Mouse (Mus musculus) kidney, embryonic 16.5 days (tissue): Measurements from ENCODE around the gene Irf2. TPM values are rescaled to one million over a fixed set of nuclear protein-coding genes. Genes with fewer than 3 reads are reported as not detected.

Experiments
- ATAC-seq: fragments of 200-750 bp; cut with Nextera tagmentation; 2 replicates; pipeline ENCODE4 v1.8.0; 2017; ENCODE audit warnings: moderate TSS enrichment; ENCODE audit not compliant: low FRiP score, low TSS enrichment
- H3K27ac ChIP-seq: fragments of 300-500 bp; sonication (generic); 2 replicates; pipeline ENCODE4 v1.5.1; 2014; ENCODE audit warnings: low read length
- H3K27me3 ChIP-seq: fragments of 300-500 bp; sonication (generic); 2 replicates; pipeline ENCODE4 v1.6.1; 2014; ENCODE audit warnings: low read length, control low read depth, mixed read lengths; ENCODE audit not compliant: insufficient read depth
- H3K36me3 ChIP-seq: fragments of 300-500 bp; sonication (generic); 2 replicates; pipeline ENCODE4 v1.6.1; 2014; ENCODE audit warnings: low read length, control low read depth, mixed read lengths; ENCODE audit not compliant: insufficient read depth
- H3K4me1 ChIP-seq: fragments of 300-500 bp; sonication (generic); 2 replicates; pipeline ENCODE4 v1.6.1; 2014; ENCODE audit warnings: low read length, control low read depth, mixed read lengths; ENCODE audit not compliant: insufficient read depth
- H3K4me2 ChIP-seq: fragments of 300-500 bp; sonication (generic); replicated peaks from 2 replicates; pipeline ENCODE4 v1.6.1; 2014; ENCODE audit warnings: low read depth, low read length
- H3K4me3 ChIP-seq: fragments of 300-500 bp; sonication (generic); 2 replicates; pipeline ENCODE4 v1.5.1; 2014; ENCODE audit warnings: mild to moderate bottlenecking, low read length
- H3K9ac ChIP-seq: fragments of 300-500 bp; sonication (generic); replicated peaks from 2 replicates; pipeline ENCODE4 v1.6.1; 2014; ENCODE audit warnings: low read length
- H3K9me3 ChIP-seq: fragments of 300-500 bp; sonication (generic); 2 replicates; pipeline ENCODE4 v1.6.1; 2016; ENCODE audit warnings: low read length, control low read depth
- WGBS: fragments of 180-500 bp; shearing (Covaris S2); extraction: QIAGEN DNeasy Blood & Tissue Kit; methylation state at CpG from one replicate; pipeline ENCODE4 v1.1.7; 2014; 5-methylcytosine and 5-hydroxymethylcytosine counted together
- polyA plus RNA-seq: library from polyadenylated mRNA; unstranded; fragments of >200 nt; fragmentation: Nextera tagmentation; extraction: Ambion mirVana; gene quantifications from 2 replicates; pipeline ENCODE4 v1.2.1, GENCODE M21; 2015

Irf2 gene
- polyA plus RNA-seq, 1 experiment from 2014 or later = 19.2 TPM

- ATAC-seq = no peak
- no peaks in the 10 kb centered on the region for H3K9me3 ChIP-seq
- H3K27ac ChIP-seq = no peak overlapping the region
- H3K9ac ChIP-seq = no peak overlapping the region
- H3K27me3 ChIP-seq = no peaks in the 10 kb centered on the region
- 0 out of 2 replicates have a peak, but pooled peaks cover under 1% of the 10 kb centered on the region for H3K4me1 ChIP-seq
- H3K4me3 ChIP-seq = no peak overlapping the region
- no peak overlapping the region for H3K4me2 ChIP-seq
- peaks cover 4% of the 10 kb centered on the region; the same call in 1 of the 2 replicates for H3K36me3 ChIP-seq
- WGBS = 76% methylated on average over 6 of the region's 6 CpGs
Observed at GRCm38 (mm10) chr8:46761454-46761853, 21.9 kb downstream of the Irf2 start.

GRCm38 (mm10) chr8:46769408-46770180 is 30.1 kb downstream of the Irf2 start:
- peaks cover 7% of the 10 kb centered on the region; the same call in 1 of the 2 replicates for H3K4me1 ChIP-seq
- H3K27me3 ChIP-seq = no peaks in the 10 kb centered on the region
- no peak overlapping the region for H3K4me2 ChIP-seq
- WGBS = 79% methylated on average over 11 of the region's 11 CpGs
- 0 out of 2 replicates have a peak overlapping the region, but pooled peaks have one; percentile 3 for H3K27ac ChIP-seq
- ATAC-seq = no peak
- H3K9ac ChIP-seq = no peak overlapping the region
- no peak overlapping the region for H3K4me3 ChIP-seq
- H3K9me3 ChIP-seq = no peaks in the 10 kb centered on the region
- 0 out of 2 replicates have a peak, but pooled peaks cover 3% of the 10 kb centered on the region for H3K36me3 ChIP-seq

- no peak overlapping the region for H3K9ac ChIP-seq
- no peak overlapping the region for H3K4me3 ChIP-seq
- no peaks in the 10 kb centered on the region for H3K27me3 ChIP-seq
- H3K27ac ChIP-seq = no peak overlapping the region
- no peak for ATAC-seq
- no peaks in the 10 kb centered on the region for H3K9me3 ChIP-seq
- H3K4me2 ChIP-seq = no peak overlapping the region
- 0 out of 2 replicates have a peak, but pooled peaks cover 3% of the 10 kb centered on the region for H3K36me3 ChIP-seq
- WGBS = 87% methylated on average over 7 of the region's 7 CpGs
- peaks cover 7% of the 10 kb centered on the region; the same call in 1 of the 2 replicates for H3K4me1 ChIP-seq
Observed at GRCm38 (mm10) chr8:46770905-46771516, 31.5 kb downstream of the Irf2 start.

- H3K27ac ChIP-seq = no peak overlapping the region
- no peak overlapping the region for H3K9ac ChIP-seq
- H3K4me1 ChIP-seq = peaks cover 7% of the 10 kb centered on the region; the same call in 1 of the 2 replicates
- WGBS = 84% methylated on average over 6 of the region's 6 CpGs
- no peak overlapping the region for H3K4me2 ChIP-seq
- no peaks in the 10 kb centered on the region for H3K27me3 ChIP-seq
- 0 out of 2 replicates have a peak, but pooled peaks cover 3% of the 10 kb centered on the region for H3K36me3 ChIP-seq
- no peaks in the 10 kb centered on the region for H3K9me3 ChIP-seq
- no peak overlapping the region for H3K4me3 ChIP-seq
- no peak for ATAC-seq
Observed at GRCm38 (mm10) chr8:46772801-46773200, 33.3 kb downstream of the Irf2 start.

GRCm38 (mm10) chr8:46777760-46778460 is 38.4 kb downstream of the Irf2 start:
- H3K27me3 ChIP-seq = no peaks in the 10 kb centered on the region
- no peak for ATAC-seq
- WGBS = 88% methylated on average over 10 of the region's 10 CpGs
- H3K4me1 ChIP-seq = no peaks in the 10 kb centered on the region
- H3K36me3 ChIP-seq = peaks cover 9% of the 10 kb centered on the region
- no peak overlapping the region; the same call in 1 of the 2 replicates for H3K27ac ChIP-seq
- H3K4me2 ChIP-seq = no peak overlapping the region
- no peak overlapping the region for H3K4me3 ChIP-seq
- H3K9ac ChIP-seq = no peak overlapping the region
- no peaks in the 10 kb centered on the region for H3K9me3 ChIP-seq

GRCm38 (mm10) chr8:46781067-46781657 is 41.6 kb downstream of the Irf2 start:
- WGBS = 84% methylated on average over 6 of the region's 6 CpGs
- Histone ChIP-seq H3K36me3 (peaks cover 9% of the 10 kb centered on the region), H3K9ac (no peak overlapping the region), H3K4me3 (no peak overlapping the region), H3K27me3 (no peaks in the 10 kb centered on the region), H3K4me1 (no peaks in the 10 kb centered on the region), H3K9me3 (no peaks in the 10 kb centered on the region), H3K27ac (no peak overlapping the region), H3K4me2 (no peak overlapping the region)
- ATAC-seq = no peak

- Histone ChIP-seq H3K9me3 (no peaks in the 10 kb centered on the region), H3K36me3 (peaks cover 9% of the 10 kb centered on the region), H3K4me1 (no peaks in the 10 kb centered on the region), H3K4me2 (no peak overlapping the region), H3K9ac (no peak overlapping the region), H3K27me3 (no peaks in the 10 kb centered on the region), H3K27ac (no peak overlapping the region), H3K4me3 (no peak overlapping the region)
- 70% methylated on average over 5 of the region's 5 CpGs for WGBS
- no peak for ATAC-seq
Observed at GRCm38 (mm10) chr8:46782254-46782653, 42.7 kb downstream of the Irf2 start.

GRCm38 (mm10) chr8:46785070-46785469 is 45.5 kb downstream of the Irf2 start:
- H3K4me1 ChIP-seq = no peaks in the 10 kb centered on the region
- H3K9me3 ChIP-seq = no peaks in the 10 kb centered on the region
- no peak overlapping the region for H3K9ac ChIP-seq
- H3K27ac ChIP-seq = no peak overlapping the region
- no peak overlapping the region for H3K4me3 ChIP-seq
- no peaks in the 10 kb centered on the region for H3K27me3 ChIP-seq
- ATAC-seq = no peak
- 77% methylated on average over 2 of the region's 2 CpGs for WGBS
- no peak overlapping the region for H3K4me2 ChIP-seq
- H3K36me3 ChIP-seq = peaks cover 3% of the 10 kb centered on the region; the same call in 1 of the 2 replicates

- H3K9me3 ChIP-seq = no peaks in the 10 kb centered on the region
- WGBS = 80% methylated on average over 6 of the region's 6 CpGs
- no peak for ATAC-seq
- no peaks in the 10 kb centered on the region for H3K4me1 ChIP-seq
- H3K9ac ChIP-seq = no peak overlapping the region
- no peak overlapping the region for H3K4me3 ChIP-seq
- H3K36me3 ChIP-seq = no peaks in the 10 kb centered on the region
- H3K4me2 ChIP-seq = no peak overlapping the region
- H3K27ac ChIP-seq = no peak overlapping the region
- no peaks in the 10 kb centered on the region for H3K27me3 ChIP-seq
Observed at GRCm38 (mm10) chr8:46785926-46786325, 46.4 kb downstream of the Irf2 start.
